Mouse (Mus musculus) midbrain, embryonic 14.5 days (tissue): Measurements from ENCODE around the gene Creg1. TPM values are rescaled to one million over a fixed set of nuclear protein-coding genes. Genes with fewer than 3 reads are reported as not detected.

Source experiments
- ATAC-seq: fragments of 200-750 bp; cut with Nextera tagmentation; 2 replicates; pipeline ENCODE4 v1.8.0; 2017; ENCODE audit warnings: moderate number of reproducible peaks, moderate library complexity; ENCODE audit not compliant: low FRiP score, low TSS enrichment
- DNase-seq: peaks from one replicate; pipeline ENCODE4 v3.0.0-alpha.2; 2015
- H3K27ac ChIP-seq: fragments of 300-500 bp; sonication (generic); replicated peaks from 2 replicates; pipeline ENCODE4 v1.5.1; 2014; ENCODE audit warnings: mild to moderate bottlenecking, low read depth, low read length, moderate library complexity
- H3K27me3 ChIP-seq: fragments of 300-500 bp; sonication (generic); 2 replicates; pipeline ENCODE4 v1.6.1; 2014; ENCODE audit warnings: low read length, control low read depth, mixed read lengths; ENCODE audit not compliant: control insufficient read depth, insufficient read depth
- H3K36me3 ChIP-seq: fragments of 300-500 bp; sonication (generic); 2 replicates; pipeline ENCODE4 v1.6.1; 2014; ENCODE audit warnings: low read length, control low read depth; ENCODE audit not compliant: control insufficient read depth, insufficient read depth
- H3K4me1 ChIP-seq: fragments of 300-500 bp; sonication (generic); 2 replicates; pipeline ENCODE4 v1.6.1; 2014; ENCODE audit warnings: mild to moderate bottlenecking, antibody characterized with exemption, low read length, control low read depth; ENCODE audit not compliant: control insufficient read depth, insufficient read depth
- H3K4me2 ChIP-seq: fragments of 300-500 bp; sonication (generic); 2 replicates; pipeline ENCODE4 v1.6.1; 2014; ENCODE audit warnings: mild to moderate bottlenecking, low read length, moderate library complexity
- H3K4me3 ChIP-seq: fragments of 300-500 bp; sonication (generic); replicated peaks from 2 replicates; pipeline ENCODE4 v1.5.1; 2014; ENCODE audit warnings: low read depth, low read length
- H3K9ac ChIP-seq: fragments of 300-500 bp; sonication (generic); replicated peaks from 2 replicates; pipeline ENCODE4 v1.6.1; 2014; ENCODE audit warnings: mild to moderate bottlenecking, low read length, moderate library complexity
- H3K9me3 ChIP-seq: fragments of 300-500 bp; sonication (generic); 2 replicates; pipeline ENCODE4 v1.6.1; 2016; ENCODE audit warnings: low read length, control low read depth, mixed read lengths; ENCODE audit not compliant: control insufficient read depth
- WGBS: fragments of 180-500 bp; shearing (Covaris S2); extraction: QIAGEN DNeasy Blood & Tissue Kit; methylation state at CpG from one replicate; pipeline ENCODE4 v1.1.7; 2014; 5-methylcytosine and 5-hydroxymethylcytosine counted together
- polyA plus RNA-seq: library from polyadenylated mRNA; unstranded; fragments of >200 nt; fragmentation: Nextera tagmentation; extraction: Ambion mirVana; gene quantifications from 2 replicates; pipeline ENCODE4 v1.2.1, GENCODE M21; 2014

Gene Creg1
- polyA plus RNA-seq, 1 experiment from 2014 or later: 31.8 TPM

DNA sequence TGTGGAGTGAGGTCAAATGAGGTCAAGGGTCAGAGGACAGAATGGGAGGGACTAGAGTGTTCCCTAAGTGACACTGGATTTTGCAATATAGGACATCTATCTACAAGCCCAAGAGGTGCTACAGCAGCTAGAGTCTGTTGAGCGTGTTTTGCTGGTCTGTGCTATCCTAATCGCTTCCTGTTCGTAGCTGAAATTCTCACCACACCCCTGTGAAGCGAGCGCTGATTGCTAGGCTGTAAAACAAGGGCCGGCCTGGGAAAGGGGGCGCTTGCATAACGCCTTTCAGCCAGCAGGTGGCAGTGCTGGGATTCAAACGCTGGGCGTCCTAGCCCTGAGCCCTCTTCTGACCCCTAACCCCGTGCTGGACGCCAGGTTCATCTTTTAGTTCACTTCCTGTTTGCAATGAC, 7.9 kb downstream of the Creg1 start:
- no peak overlapping the region for H3K9ac ChIP-seq
- DNase-seq (peak; percentile 86), ATAC-seq (peak; percentile 53; the same call in 1 of the 2 replicates)
- no peaks in the 10 kb centered on the region for H3K36me3 ChIP-seq
- H3K27ac ChIP-seq: no peak overlapping the region
- H3K4me2 ChIP-seq: no peak overlapping the region
- WGBS: 4% methylated on average over 12 of the region's 12 CpGs
- H3K9me3 ChIP-seq: no peaks in the 10 kb centered on the region
- H3K27me3 ChIP-seq: no peaks in the 10 kb centered on the region
- 0 out of 2 replicates have a peak, but pooled peaks cover 3% of the 10 kb centered on the region for H3K4me1 ChIP-seq
- no peak overlapping the region for H3K4me3 ChIP-seq

- DNase-seq (no peak), ATAC-seq (no peak; the same call in 1 of the 2 replicates)
- WGBS: 50% methylated on average over 9 of the region's 9 CpGs
- H3K4me1 ChIP-seq: 0 out of 2 replicates have a peak, but pooled peaks cover 3% of the 10 kb centered on the region
- H3K27me3 ChIP-seq: no peaks in the 10 kb centered on the region
- no peaks in the 10 kb centered on the region for H3K36me3 ChIP-seq
- H3K27ac ChIP-seq: no peak overlapping the region
- no peak overlapping the region for H3K4me3 ChIP-seq
- no peak overlapping the region for H3K9ac ChIP-seq
- H3K9me3 ChIP-seq: no peaks in the 10 kb centered on the region
- H3K4me2 ChIP-seq: no peak overlapping the region
Observed at GRCm38 (mm10) chr1:165771998-165772397, 8.5 kb downstream of the Creg1 start.

DNA sequence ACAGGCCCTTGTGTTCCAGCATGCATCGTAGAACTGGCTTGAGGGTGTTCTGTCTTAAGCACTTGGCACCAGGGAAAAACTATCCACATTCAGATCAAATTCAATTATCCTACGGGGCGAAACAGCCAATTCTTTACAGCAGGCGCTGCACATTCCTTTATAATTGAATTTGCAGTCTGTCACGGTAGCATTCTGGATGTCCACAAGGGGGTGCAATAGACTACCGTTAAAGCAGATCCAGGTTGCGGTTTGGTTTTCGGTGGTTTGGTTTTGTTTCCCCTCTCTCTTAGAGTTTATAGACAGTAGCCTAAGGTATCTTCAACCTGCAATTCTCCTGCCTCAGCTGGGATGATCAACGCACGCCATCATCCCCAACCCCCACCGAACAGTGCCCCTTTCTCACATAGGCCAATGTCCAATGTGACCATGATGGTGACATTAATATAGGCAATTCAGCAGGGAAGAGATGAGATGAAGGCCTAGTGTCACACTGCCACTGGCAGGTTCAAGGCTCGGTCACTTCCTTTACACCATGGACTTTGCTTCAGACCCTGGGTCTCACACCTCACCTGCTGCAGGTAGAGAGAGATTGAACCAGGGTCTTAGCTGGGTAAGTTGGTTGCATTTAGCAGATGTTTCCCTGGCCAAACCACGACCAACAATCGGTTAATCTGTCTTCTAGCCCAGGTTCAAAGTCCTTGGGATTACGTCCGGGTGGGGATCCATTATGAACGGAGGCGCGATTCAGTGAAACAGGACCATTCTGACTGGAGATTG, 12.2 kb downstream of the Creg1 start:
- Histone ChIP-seq H3K27me3 (peaks cover 5% of the 10 kb centered on the region; the same call in 1 of the 2 replicates), H3K36me3 (no peaks in the 10 kb centered on the region), H3K27ac (no peak overlapping the region), H3K9me3 (no peaks in the 10 kb centered on the region), H3K4me2 (no peak overlapping the region), H3K4me3 (no peak overlapping the region), H3K4me1 (peaks cover 6% of the 10 kb centered on the region; the same call in 1 of the 2 replicates), H3K9ac (no peak overlapping the region)
- WGBS: 42% methylated on average over 19 of the region's 19 CpGs
- ATAC-seq: no peak
- peak; percentile 91 for DNase-seq

DNA sequence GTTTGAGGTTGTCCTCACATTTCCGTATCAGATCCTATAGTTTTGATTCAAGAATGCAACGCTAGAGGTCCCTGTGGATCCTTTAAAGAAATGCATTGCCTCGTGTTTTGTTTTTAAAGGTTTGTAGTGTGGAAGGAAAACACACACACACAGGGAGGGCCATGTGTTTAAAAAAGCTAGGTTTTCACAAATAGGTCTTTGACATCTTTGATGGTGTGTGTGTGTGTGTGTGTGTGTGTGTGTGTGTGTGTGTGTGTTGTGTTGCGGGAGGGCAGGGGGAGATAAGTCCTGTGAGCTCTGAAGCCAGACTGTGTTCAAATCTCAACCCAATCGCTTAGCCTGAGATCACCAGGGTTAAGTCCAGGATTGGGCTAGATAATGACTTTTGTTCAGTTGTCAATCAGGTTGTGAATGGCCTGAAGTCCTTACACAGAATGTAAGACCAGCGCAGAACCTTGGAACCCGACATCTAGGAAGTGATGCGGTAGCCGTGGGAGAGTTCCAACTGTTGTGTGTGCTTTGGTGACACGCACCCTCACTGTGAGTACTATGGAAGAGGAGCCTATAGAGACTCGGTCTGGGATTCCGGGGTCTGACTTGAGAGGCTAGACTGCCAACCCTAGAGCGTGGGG, 16.5 kb downstream of the Creg1 start:
- H3K27ac ChIP-seq: no peak overlapping the region
- DNase-seq: peak; percentile 84
- no peaks in the 10 kb centered on the region for H3K9me3 ChIP-seq
- peak; percentile 57; the same call in 1 of the 2 replicates for ATAC-seq
- 2% methylated on average over 13 of the region's 13 CpGs for WGBS
- peaks cover 15% of the 10 kb centered on the region; the same call in 1 of the 2 replicates for H3K27me3 ChIP-seq
- peak overlapping the region; percentile 19 for H3K4me3 ChIP-seq
- peak overlapping the region; percentile 53 for H3K4me2 ChIP-seq
- no peaks in the 10 kb centered on the region for H3K36me3 ChIP-seq
- H3K9ac ChIP-seq: no peak overlapping the region; the same call in 1 of the 2 replicates
- peaks cover 3% of the 10 kb centered on the region; the same call in 1 of the 2 replicates for H3K4me1 ChIP-seq

DNA sequence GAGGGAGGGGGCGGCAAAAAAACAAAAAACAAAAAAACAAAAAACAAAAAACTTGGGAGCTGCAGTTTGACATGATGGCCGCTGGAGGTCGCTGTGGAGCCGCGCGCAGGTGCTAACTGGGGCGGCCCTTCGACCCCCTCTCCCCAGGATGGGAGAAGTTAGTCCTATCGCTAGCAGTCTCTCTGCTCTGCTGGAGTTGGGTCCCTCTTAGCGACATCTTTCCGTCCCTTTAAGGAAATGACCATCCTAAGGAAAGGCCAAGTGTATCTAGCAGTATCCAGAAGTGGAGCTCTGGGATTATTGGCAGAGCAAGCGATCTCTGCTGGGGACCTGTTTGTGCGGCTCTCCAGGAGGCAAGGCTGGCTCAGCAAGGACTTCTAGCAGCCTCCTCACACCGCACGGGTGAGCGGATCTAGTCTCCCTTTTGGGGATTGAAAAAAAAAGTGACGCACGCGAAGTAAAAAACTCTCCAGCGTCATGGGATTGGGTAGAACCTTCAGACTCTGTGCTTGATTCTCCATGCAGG, 17.1 kb downstream of the Creg1 start:
- Histone ChIP-seq H3K27ac (no peak overlapping the region), H3K4me3 (peak overlapping the region; percentile 19), H3K27me3 (peaks cover 15% of the 10 kb centered on the region; the same call in 1 of the 2 replicates), H3K4me2 (peak overlapping the region; percentile 53), H3K4me1 (peaks cover 3% of the 10 kb centered on the region; the same call in 1 of the 2 replicates), H3K9me3 (no peaks in the 10 kb centered on the region), H3K9ac (no peak overlapping the region), H3K36me3 (no peaks in the 10 kb centered on the region)
- WGBS: 2% methylated on average over 20 of the region's 20 CpGs
- peak; percentile 69 for DNase-seq
- ATAC-seq: peak; percentile 75; the same call in 1 of the 2 replicates

DNA sequence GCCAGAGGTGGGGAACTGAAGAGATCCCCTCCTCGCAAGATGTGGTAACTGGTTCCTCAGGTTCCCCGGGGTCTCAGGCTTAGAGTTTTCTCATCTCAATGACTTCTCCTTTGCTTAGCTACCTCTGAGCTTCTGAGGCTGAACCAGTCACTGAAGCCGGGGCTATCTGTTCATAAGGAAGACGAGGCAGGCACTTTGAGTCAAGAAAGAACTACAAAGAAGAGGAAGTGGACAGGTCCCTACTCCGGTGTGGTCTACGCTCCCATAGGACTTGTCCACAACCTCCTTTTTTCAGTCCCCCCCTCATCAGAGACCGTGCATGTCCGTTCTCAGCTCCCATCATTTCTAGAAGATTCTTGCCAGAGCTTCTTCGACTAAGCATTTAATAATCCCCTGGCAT, 17.9 kb downstream of the Creg1 start:
- 80% methylated on average over 9 of the region's 9 CpGs for WGBS
- peak overlapping the region; percentile 53; the same call in 1 of the 2 replicates for H3K4me2 ChIP-seq
- peaks cover 15% of the 10 kb centered on the region; the same call in 1 of the 2 replicates for H3K27me3 ChIP-seq
- H3K27ac ChIP-seq: no peak overlapping the region
- no peaks in the 10 kb centered on the region for H3K36me3 ChIP-seq
- peaks cover 7% of the 10 kb centered on the region; the same call in 1 of the 2 replicates for H3K4me1 ChIP-seq
- DNase-seq (no peak), ATAC-seq (no peak)
- H3K9ac ChIP-seq: no peak overlapping the region
- no peak overlapping the region for H3K4me3 ChIP-seq
- no peaks in the 10 kb centered on the region for H3K9me3 ChIP-seq

DNA sequence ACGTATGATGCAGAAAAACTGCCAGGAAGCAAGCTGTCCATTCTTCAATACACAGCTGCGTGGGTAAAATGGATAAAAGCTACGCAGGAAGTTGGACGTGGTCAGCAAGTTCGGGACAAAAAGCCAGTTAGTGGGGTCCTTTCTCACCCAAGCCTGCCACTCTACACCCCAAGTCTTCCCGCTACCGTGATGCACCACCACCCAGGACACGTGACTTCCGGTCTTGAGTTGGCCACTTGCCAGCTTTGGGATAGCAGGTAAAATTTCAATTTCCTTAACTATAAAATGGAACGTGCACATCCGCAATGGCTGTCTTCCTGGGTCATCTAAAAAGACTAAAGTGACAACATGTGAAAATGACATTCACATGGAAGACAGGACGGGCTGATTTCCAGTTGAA, 18.4 kb downstream of the Creg1 start:
- H3K4me3 ChIP-seq: no peak overlapping the region
- no peak overlapping the region for H3K4me2 ChIP-seq
- no peaks in the 10 kb centered on the region for H3K36me3 ChIP-seq
- H3K27me3 ChIP-seq: peaks cover 15% of the 10 kb centered on the region; the same call in 1 of the 2 replicates
- ATAC-seq (no peak), DNase-seq (no peak)
- WGBS: 88% methylated on average over 12 of the region's 12 CpGs
- H3K9me3 ChIP-seq: no peaks in the 10 kb centered on the region
- H3K9ac ChIP-seq: no peak overlapping the region
- peaks cover 9% of the 10 kb centered on the region; the same call in 1 of the 2 replicates for H3K4me1 ChIP-seq
- no peak overlapping the region for H3K27ac ChIP-seq

- peak; percentile 52 for DNase-seq
- ATAC-seq: peak; percentile 55; the same call in 1 of the 2 replicates
- H3K27ac ChIP-seq: peak overlapping the region; percentile 46; the same call in 1 of the 2 replicates
- H3K4me3 ChIP-seq: no peak overlapping the region
- H3K9me3 ChIP-seq: no peaks in the 10 kb centered on the region
- peaks cover 9% of the 10 kb centered on the region; the same call in 1 of the 2 replicates for H3K27me3 ChIP-seq
- peak overlapping the region; percentile 30 for H3K4me2 ChIP-seq
- no peak overlapping the region for H3K9ac ChIP-seq
- H3K36me3 ChIP-seq: no peaks in the 10 kb centered on the region
- 21% methylated on average over 11 of the region's 11 CpGs for whole genome bisulfite sequencing
- H3K4me1 ChIP-seq: 0 out of 2 replicates have a peak, but pooled peaks cover 6% of the 10 kb centered on the region
Observed at GRCm38 (mm10) chr1:165786296-165786695, 22.8 kb downstream of the Creg1 start.
